Mouse (Mus musculus) CD4-positive, CD25-positive, alpha-beta regulatory T cell (primary cell): ENCODE results near the gene Olfr30. TPM values are rescaled to one million over a fixed set of nuclear protein-coding genes. Genes with fewer than 3 reads are reported as not detected.

Source experiments
- polyA plus RNA-seq: library from polyadenylated mRNA; unstranded; fragments of 100-300 nt; shearing (Covaris generic); gene quantifications from one replicate; pipeline ENCODE4 v1.2.1, GENCODE M21; 2017

Olfr30 gene
- polyA plus RNA-seq: not detected

DNA sequence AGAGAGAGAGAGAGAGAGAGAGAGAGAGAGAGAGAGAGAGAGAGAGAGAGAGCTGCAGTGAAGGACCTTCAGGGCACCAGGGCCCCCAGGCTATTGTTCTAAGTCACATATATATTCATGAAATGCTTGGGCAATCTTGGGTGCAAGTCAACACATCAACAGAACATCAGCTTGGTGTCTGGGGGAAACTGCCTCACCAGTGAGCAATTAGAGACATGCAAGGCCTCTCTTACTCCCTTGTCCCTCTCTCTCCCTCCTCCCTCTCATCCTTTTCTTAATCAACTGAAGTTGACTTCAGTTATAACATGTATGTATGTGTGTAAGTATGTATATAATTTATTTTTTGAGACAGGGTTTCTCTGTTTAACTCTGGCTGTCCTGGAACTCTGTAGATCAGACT is at the start of gene Olfr30:
Gene Olfr30 (minus strand): TSS at position 101 of the 400 bp plus-strand sequence.

DNA sequence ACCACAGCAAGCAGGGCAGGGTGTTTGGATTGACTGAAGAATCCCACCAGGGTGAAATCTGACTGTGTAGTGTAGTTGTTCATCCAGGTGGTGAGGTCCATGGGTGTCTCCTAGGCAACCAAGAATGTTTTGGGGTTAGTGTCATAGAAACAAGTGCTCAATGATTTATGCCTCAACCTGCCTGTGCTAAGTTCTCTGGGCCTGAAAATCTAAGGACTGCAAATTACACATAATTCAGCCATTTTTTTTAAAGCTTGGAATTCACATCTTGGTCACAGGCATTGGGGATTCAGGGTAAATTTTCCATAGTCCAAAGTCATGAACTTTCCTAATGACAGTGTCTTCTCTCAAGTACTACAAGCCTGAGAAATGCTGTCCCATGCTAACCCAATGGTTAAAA is 40.4 kb upstream of the Olfr30 start, which contains the start of gene Olfr331:
Gene Olfr331 (minus strand): TSS at position 101 of the 400 bp plus-strand sequence.

DNA sequence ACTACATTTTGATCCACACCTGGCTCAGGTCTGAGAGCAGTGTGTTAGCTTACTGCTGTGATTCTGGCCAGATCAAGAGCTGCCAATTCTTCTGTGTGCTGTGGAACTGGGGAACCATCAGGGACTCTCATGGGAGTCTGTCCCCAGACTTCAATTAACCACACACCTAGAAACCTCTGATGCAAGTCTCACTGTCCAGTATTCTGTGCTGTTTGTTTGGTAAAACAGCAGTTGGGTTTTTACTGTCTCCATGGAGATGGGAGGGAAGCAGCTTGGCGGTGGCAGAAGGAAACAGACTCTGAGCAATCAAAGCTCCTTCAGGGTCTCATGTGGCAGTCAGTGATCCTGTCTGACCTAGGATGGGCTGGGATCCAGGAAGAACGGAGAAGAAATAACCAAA is 30.4 kb upstream of the Olfr30 start, which contains the start of gene Olfr332:
Gene Olfr332 (minus strand): TSS at position 101 of the 400 bp plus-strand sequence.

DNA sequence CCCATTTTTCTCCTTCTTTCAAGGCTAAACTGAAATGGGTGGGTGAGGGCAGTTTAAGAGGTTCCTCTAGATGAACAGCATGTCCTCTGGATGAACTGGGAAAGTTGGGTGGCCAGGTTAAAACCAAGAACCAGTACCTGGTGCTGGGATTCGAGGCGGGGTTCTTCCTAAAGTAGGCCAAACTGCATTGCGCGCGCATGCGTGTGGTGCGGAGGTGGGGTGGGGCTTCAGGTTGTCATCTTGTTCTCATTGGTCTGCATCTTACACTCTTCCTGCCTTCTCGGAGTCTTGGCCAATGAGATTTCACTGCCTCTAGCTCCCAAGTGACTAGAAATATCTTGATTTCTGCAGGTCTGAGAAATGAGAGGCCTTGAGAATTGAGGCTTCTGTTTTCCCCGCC is 9.3 kb downstream of the Olfr30 start, which contains the start of gene Lypd9:
Gene Lypd9 (minus strand): TSS at position 165 of the 400 bp plus-strand sequence.

DNA sequence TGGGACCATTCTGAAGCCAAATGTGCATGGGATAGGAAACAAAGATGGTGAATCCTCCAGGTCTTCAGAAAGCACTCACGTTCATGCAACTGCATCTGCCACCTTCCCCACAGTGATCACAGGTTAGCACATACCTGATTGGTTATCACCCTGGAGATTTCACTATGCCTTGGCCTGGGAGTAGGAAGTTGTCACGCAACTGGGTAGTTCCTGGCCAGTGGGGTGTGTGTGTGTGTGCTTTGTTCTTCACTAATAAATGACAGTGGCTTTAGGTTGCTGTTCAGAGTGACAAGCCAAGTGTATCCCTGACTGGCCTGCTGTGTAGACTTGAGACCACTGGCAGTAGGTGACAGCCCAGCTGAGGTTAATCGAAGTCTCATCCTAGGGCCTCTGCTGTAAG is 29.8 kb downstream of the Olfr30 start, which contains the start of gene Gm12253:
Gene Gm12253 (plus strand): TSS at position 301 of the 400 bp plus-strand sequence.

DNA sequence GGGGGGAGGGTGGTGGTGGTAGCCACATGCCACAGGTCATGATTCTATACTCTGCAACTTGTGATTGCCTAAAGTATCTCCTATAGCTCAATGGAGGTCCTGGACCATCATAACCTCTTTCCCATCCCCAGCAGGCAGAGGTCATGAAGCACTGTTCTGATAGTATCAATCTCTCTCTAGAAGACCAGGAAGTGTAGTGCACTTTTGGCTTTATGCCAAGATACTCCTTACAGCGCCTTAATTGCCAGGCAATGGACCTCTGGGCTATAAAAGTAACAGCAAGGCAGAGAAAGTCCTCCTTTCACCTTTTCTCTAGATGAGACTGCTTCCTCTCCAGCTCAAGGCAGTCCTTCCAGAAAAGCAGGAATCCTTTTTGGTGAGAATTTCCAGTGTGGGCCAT is 41.3 kb downstream of the Olfr30 start, which contains the start of gene 1810065E05Rik:
Gene 1810065E05Rik (plus strand): TSS at position 297 of the 400 bp plus-strand sequence.

Other genes with a start within 250 kb of the Olfr30 start
- not detected for gene 4930438A08Rik, start 187.5 kb downstream of the Olfr30 start, polyA plus RNA-seq
- 51.1 TPM for gene Zfp692, start 155.2 kb downstream of the Olfr30 start, polyA plus RNA-seq
- gene Zfp672, start 131.9 kb downstream of the Olfr30 start, polyA plus RNA-seq: 44.2 TPM
- 21.6 TPM for gene Sh3bp5l, start 131.5 kb downstream of the Olfr30 start, polyA plus RNA-seq
- gene Lypd8, start 83.2 kb downstream of the Olfr30 start, polyA plus RNA-seq: not detected
- gene 1810065E05Rik, start 41.2 kb downstream of the Olfr30 start, polyA plus RNA-seq: not detected
- 0.13 TPM for gene Gm12253, start 29.7 kb downstream of the Olfr30 start, polyA plus RNA-seq
- gene Lypd9, start 9.3 kb downstream of the Olfr30 start, polyA plus RNA-seq: not detected
- not detected for gene Olfr332, start 30.3 kb upstream of the Olfr30 start, polyA plus RNA-seq
- not detected for gene Olfr331, start 40.3 kb upstream of the Olfr30 start, polyA plus RNA-seq
- gene Olfr330, start 72.6 kb upstream of the Olfr30 start, polyA plus RNA-seq: 0.17 TPM
- gene Olfr329-ps, start 84.2 kb upstream of the Olfr30 start, polyA plus RNA-seq: not detected
- gene Olfr328, start 93.4 kb upstream of the Olfr30 start, polyA plus RNA-seq: not detected
- not detected for gene Olfr224, start 108.3 kb upstream of the Olfr30 start, polyA plus RNA-seq
- not detected for gene Olfr325, start 115.5 kb upstream of the Olfr30 start, polyA plus RNA-seq
- not detected for gene Olfr324, start 132.8 kb upstream of the Olfr30 start, polyA plus RNA-seq
- gene 2210407C18Rik, start 153.8 kb upstream of the Olfr30 start, polyA plus RNA-seq: not detected
- gene Olfr323, start 168.2 kb upstream of the Olfr30 start, polyA plus RNA-seq: not detected
- gene Trim58, start 178.2 kb upstream of the Olfr30 start, polyA plus RNA-seq: not detected
- gene Olfr322, start 196.5 kb upstream of the Olfr30 start, polyA plus RNA-seq: not detected
- gene Olfr320, start 218.8 kb upstream of the Olfr30 start, polyA plus RNA-seq: not detected
- gene Olfr319, start 236.9 kb upstream of the Olfr30 start, polyA plus RNA-seq: not detected